ENCODE assay signal across 23 mouse cellular contexts in genomic region chr11:113212390-113213025, GRCm38 (mm10).
DNase-seq lines count a peak whose midpoint lies in the region; ATAC-seq lines count a peak whose summit lies in the region.
"Had no signal": no experiment of that assay in that cellular context is flagged by ENCODE, and none has a peak within 500 bp of the region (broad histone marks: within the 10 kb centered on the region; RNA-seq: fewer than 3 reads in every experiment).

No protein-coding gene starts in this region.

- no peaks in the 10 kb centered on the region for H3K36me3 ChIP-seq in embryonic facial prominence, embryonic 14.5 days (ENCODE audit: control insufficient read depth, insufficient read depth, low read length)
- H3K36me3 ChIP-seq in embryonic facial prominence, embryonic 10.5 days (replicated peaks), result no peaks in the 10 kb centered on the region
- H3K36me3 ChIP-seq in forebrain, embryonic 15.5 days, result no peaks in the 10 kb centered on the region
- H3K36me3 ChIP-seq in forebrain, embryonic 16.5 days (ENCODE audit: control insufficient read depth, insufficient read depth), result no peaks in the 10 kb centered on the region
- H3K36me3 ChIP-seq in midbrain, embryonic 12.5 days, result no peaks in the 10 kb centered on the region
- no peaks in the 10 kb centered on the region for H3K36me3 ChIP-seq in midbrain, embryonic 16.5 days (ENCODE audit: control insufficient read depth, insufficient read depth, low read length)
- H3K36me3 ChIP-seq: embryonic facial prominence, embryonic 13.5 days; G1E; heart, embryonic 15.5 days had no signal

- peak; percentile 60 for ATAC-seq in embryonic facial prominence, embryonic 14.5 days (ENCODE audit: low read depth)
- ATAC-seq in forebrain, embryonic 15.5 days (replicated peaks), result no peak
- ATAC-seq in forebrain, embryonic 16.5 days, result no peak
- peak; percentile 79 for ATAC-seq in midbrain, embryonic 12.5 days (ENCODE audit: low FRiP score, low read depth)
- no peak for ATAC-seq in midbrain, embryonic 16.5 days
- ATAC-seq: CD4-positive, CD25-positive, alpha-beta regulatory T cell, adult 4 months; intestine, embryonic 16.5 days had no signal

- H3K9me3 ChIP-seq in embryonic facial prominence, embryonic 14.5 days (ENCODE audit: control insufficient read depth, low read length), result no peaks in the 10 kb centered on the region
- H3K9me3 ChIP-seq in embryonic facial prominence, embryonic 10.5 days, result peaks cover 3% of the 10 kb centered on the region; the same call in 1 of the 2 replicates
- no peaks in the 10 kb centered on the region for H3K9me3 ChIP-seq in forebrain, embryonic 15.5 days
- no peaks in the 10 kb centered on the region for H3K9me3 ChIP-seq in forebrain, embryonic 16.5 days (ENCODE audit: control insufficient read depth, low read length)
- peaks cover 7% of the 10 kb centered on the region; the same call in 1 of the 2 replicates for H3K9me3 ChIP-seq in midbrain, embryonic 12.5 days
- peaks cover 4% of the 10 kb centered on the region; the same call in 1 of the 2 replicates for H3K9me3 ChIP-seq in midbrain, embryonic 16.5 days (replicated peaks; ENCODE audit: control insufficient read depth, low read length, poor library complexity, severe bottlenecking)
- H3K9me3 ChIP-seq: embryonic facial prominence, embryonic 13.5 days; heart, embryonic 15.5 days had no signal

- DNase-seq in embryonic facial prominence, embryonic 14.5 days (ENCODE audit: low spot score), result peak; percentile 40
- DNase-seq in embryonic facial prominence, embryonic 10.5 days (ENCODE audit: low spot score), result no peak
- DNase-seq in adrenal gland, postnatal 4 days (ENCODE audit: low spot score in 2 of 2), result no peak
- DNase-seq: adrenal gland, adult 8-10 months; adrenal gland, postnatal 36 days; B cell, adult 2 months; cerebellum, adult 11-12 months; cerebellum, adult 9-10 months; cerebellum, postnatal 25 days; gastrocnemius, postnatal 14 days; heart, adult 2 months; heart, postnatal 14 days had no signal

- H3K4me2 ChIP-seq in embryonic facial prominence, embryonic 14.5 days (ENCODE audit: low read depth, low read length), result no peak overlapping the region
- no peak overlapping the region for H3K4me2 ChIP-seq in forebrain, embryonic 15.5 days (replicated peaks)
- H3K4me2 ChIP-seq in forebrain, embryonic 16.5 days (ENCODE audit: low read length), result no peak overlapping the region
- 0 out of 2 replicates have a peak overlapping the region, but pooled peaks have one; percentile 2 for H3K4me2 ChIP-seq in midbrain, embryonic 12.5 days (replicated peaks)
- H3K4me2 ChIP-seq in midbrain, embryonic 16.5 days (ENCODE audit: low read length), result no peak overlapping the region
- H3K4me2 ChIP-seq: embryonic facial prominence, embryonic 13.5 days; heart, embryonic 11.5 days; heart, embryonic 15.5 days; hindbrain, embryonic 14.5 days had no signal

- H3K9ac ChIP-seq in embryonic facial prominence, embryonic 14.5 days (ENCODE audit: low read depth, low read length), result no peak overlapping the region
- H3K9ac ChIP-seq in forebrain, embryonic 15.5 days (replicated peaks), result no peak overlapping the region
- H3K9ac ChIP-seq in forebrain, embryonic 16.5 days (replicated peaks; ENCODE audit: low read depth, low read length), result no peak overlapping the region
- H3K9ac ChIP-seq in midbrain, embryonic 12.5 days (replicated peaks), result no peak overlapping the region
- no peak overlapping the region for H3K9ac ChIP-seq in midbrain, embryonic 16.5 days (ENCODE audit: low read depth, low read length)
- H3K9ac ChIP-seq: embryonic facial prominence, embryonic 13.5 days; heart, embryonic 15.5 days; hindbrain, embryonic 14.5 days had no signal

- 52% methylated on average over 13 of the region's 13 CpGs for WGBS in embryonic facial prominence, embryonic 14.5 days
- 61% methylated on average over 13 of the region's 13 CpGs for WGBS in embryonic facial prominence, embryonic 10.5 days
- WGBS in forebrain, embryonic 15.5 days, result 9% methylated on average over 13 of the region's 13 CpGs
- WGBS in forebrain, embryonic 16.5 days, result 6% methylated on average over 13 of the region's 13 CpGs
- 15% methylated on average over 13 of the region's 13 CpGs for WGBS in midbrain, embryonic 12.5 days
- 16% methylated on average over 13 of the region's 13 CpGs for WGBS in midbrain, embryonic 16.5 days

- no peaks in the 10 kb centered on the region for H3K27me3 ChIP-seq in embryonic facial prominence, embryonic 14.5 days (replicated peaks; ENCODE audit: control insufficient read depth, insufficient read depth, low read length)
- peaks cover 40% of the 10 kb centered on the region for H3K27me3 ChIP-seq in embryonic facial prominence, embryonic 10.5 days (replicated peaks; ENCODE audit: low read depth, poor library complexity, severe bottlenecking)
- no peaks in the 10 kb centered on the region for H3K27me3 ChIP-seq in forebrain, embryonic 15.5 days
- no peaks in the 10 kb centered on the region for H3K27me3 ChIP-seq in forebrain, embryonic 16.5 days (replicated peaks; ENCODE audit: control insufficient read depth, insufficient read depth, low read length)
- peaks cover 87% of the 10 kb centered on the region for H3K27me3 ChIP-seq in midbrain, embryonic 12.5 days
- H3K27me3 ChIP-seq in midbrain, embryonic 16.5 days (ENCODE audit: control insufficient read depth, insufficient read depth, low read depth, low read length), result peaks cover 38% of the 10 kb centered on the region
- H3K27me3 ChIP-seq: embryonic facial prominence, embryonic 13.5 days; heart, embryonic 15.5 days had no signal

- no peaks in the 10 kb centered on the region for H3K4me1 ChIP-seq in embryonic facial prominence, embryonic 14.5 days (ENCODE audit: control insufficient read depth, insufficient read depth, low read length)
- H3K4me1 ChIP-seq in embryonic facial prominence, embryonic 10.5 days, result peaks cover 20% of the 10 kb centered on the region
- H3K4me1 ChIP-seq in forebrain, embryonic 15.5 days, result peaks cover 14% of the 10 kb centered on the region
- H3K4me1 ChIP-seq in forebrain, embryonic 16.5 days (replicated peaks; ENCODE audit: control insufficient read depth, insufficient read depth, low read length), result peaks cover 16% of the 10 kb centered on the region; the same call in 1 of the 2 replicates
- peaks cover 10% of the 10 kb centered on the region for H3K4me1 ChIP-seq in midbrain, embryonic 12.5 days
- H3K4me1 ChIP-seq in midbrain, embryonic 16.5 days (ENCODE audit: control insufficient read depth, insufficient read depth, low read length), result no peaks in the 10 kb centered on the region
- H3K4me1 ChIP-seq: embryonic facial prominence, embryonic 13.5 days; heart, embryonic 15.5 days had no signal

- H3K4me3 ChIP-seq in embryonic facial prominence, embryonic 14.5 days (ENCODE audit: low read depth, low read length), result no peak overlapping the region
- H3K4me3 ChIP-seq in embryonic facial prominence, embryonic 10.5 days, result no peak overlapping the region
- no peak overlapping the region for H3K4me3 ChIP-seq in forebrain, embryonic 15.5 days
- no peak overlapping the region for H3K4me3 ChIP-seq in forebrain, embryonic 16.5 days (replicated peaks; ENCODE audit: low read length)
- H3K4me3 ChIP-seq in midbrain, embryonic 12.5 days, result no peak overlapping the region
- H3K4me3 ChIP-seq in midbrain, embryonic 16.5 days (ENCODE audit: low read depth, low read length), result no peak overlapping the region
- H3K4me3 ChIP-seq: embryonic facial prominence, embryonic 13.5 days; heart, adult 2 months; heart, embryonic 15.5 days had no signal

- no peak overlapping the region for H3K27ac ChIP-seq in embryonic facial prominence, embryonic 14.5 days (replicated peaks; ENCODE audit: low read depth, low read length)
- no peak overlapping the region for H3K27ac ChIP-seq in embryonic facial prominence, embryonic 10.5 days (replicated peaks)
- peak overlapping the region; percentile 17; the same call in 1 of the 2 replicates for H3K27ac ChIP-seq in forebrain, embryonic 15.5 days (replicated peaks)
- no peak overlapping the region for H3K27ac ChIP-seq in forebrain, embryonic 16.5 days (ENCODE audit: low read length)
- no peak overlapping the region for H3K27ac ChIP-seq in midbrain, embryonic 12.5 days (replicated peaks)
- H3K27ac ChIP-seq in midbrain, embryonic 16.5 days (ENCODE audit: low read length), result no peak overlapping the region
- H3K27ac ChIP-seq: embryonic facial prominence, embryonic 13.5 days; heart, adult 2 months; heart, embryonic 15.5 days; hindbrain, embryonic 14.5 days had no signal

Comparison
In these comparisons a context has a peak if more than half of its experiments do, and no peak if none do; other contexts are left out.
1. ATAC-seq: peak in embryonic facial prominence, embryonic 14.5 days (single experiment) and midbrain, embryonic 12.5 days (single experiment); none in forebrain, embryonic 15.5 days (single experiment), forebrain, embryonic 16.5 days (single experiment) and midbrain, embryonic 16.5 days (single experiment).